Mouse (Mus musculus) CH12.LX (cell line): ENCODE data around the gene Slc34a1.

Experiments used
- CTCF ChIP-seq, 2 experiments: IDR thresholded peaks in 1 of 2; conservative IDR thresholded peaks in 1 of 2; 2 replicates each; pipeline ENCODE4 v1.5.1; 2011 to 2012; ENCODE audit warnings: low read depth in 2 of 2, low read length in 2 of 2, improper control_type of control experiment in 1 of 2, inconsistent platforms in 1 of 2, mild to moderate bottlenecking in 1 of 2, moderate library complexity in 1 of 2
- IRF4 ChIP-seq: IDR thresholded peaks from 2 replicates; pipeline ENCODE4 v1.6.1; 2014; ENCODE audit warnings: low read depth, mild to moderate bottlenecking, inconsistent platforms, low read length, improper control_type of control experiment

GRCm38 (mm10) chr13:55369531-55370114, 28.4 kb upstream of the Slc34a1 start, which contains the start of gene Rgs14:
- TF ChIP-seq CTCF (conservative IDR thresholded peaks at IDR 0.05 in 1 of 2, IDR thresholded peaks at IDR 0.05 in 1 of 2; ENCODE audit: low read depth in 2 of 2, low read length in 2 of 2) = no peak
- TF ChIP-seq IRF4 = peak; percentile 71
